Mouse (Mus musculus) thymus, adult 2 months (tissue): ENCODE measurements around the gene Gm13420.

Source experiments
- CTCF ChIP-seq: fragments of 200-500 bp; IDR thresholded peaks from 2 replicates; pipeline ENCODE4 v1.5.1; 2012; ENCODE audit warnings: mild to moderate bottlenecking, control low read depth, low read length, moderate library complexity, borderline replicate concordance; ENCODE audit not compliant: control insufficient read depth, poor library complexity, insufficient read depth; ENCODE audit errors: extremely low read depth
- POLR2A ChIP-seq: fragments of 200-500 bp; IDR thresholded peaks from 2 replicates; pipeline ENCODE4 v1.6.1; 2012; ENCODE audit warnings: mild to moderate bottlenecking, low read length, control low read depth, moderate library complexity; ENCODE audit not compliant: control insufficient read depth, poor library complexity, insufficient read depth; ENCODE audit errors: extremely low read depth

- TF ChIP-seq CTCF, result no peak
- TF ChIP-seq POLR2A, result no peak
Measured at GRCm38 (mm10) chr2:29738799-29739198, 12.7 kb downstream of the Gm13420 start.
